Mouse (Mus musculus): ENCODE data around the gene Gucd1.
"Not testable (repeated sequence)": the region's sequence is repeated elsewhere in the genome, so short reads cannot be mapped to it uniquely, and the experiment has no call there.

The Gucd1 gene

GRCm38 (mm10) chr10:75353838-75354241, 163.9 kb downstream of the Gucd1 start:
- not testable (repeated sequence) for DNase-seq

DNA sequence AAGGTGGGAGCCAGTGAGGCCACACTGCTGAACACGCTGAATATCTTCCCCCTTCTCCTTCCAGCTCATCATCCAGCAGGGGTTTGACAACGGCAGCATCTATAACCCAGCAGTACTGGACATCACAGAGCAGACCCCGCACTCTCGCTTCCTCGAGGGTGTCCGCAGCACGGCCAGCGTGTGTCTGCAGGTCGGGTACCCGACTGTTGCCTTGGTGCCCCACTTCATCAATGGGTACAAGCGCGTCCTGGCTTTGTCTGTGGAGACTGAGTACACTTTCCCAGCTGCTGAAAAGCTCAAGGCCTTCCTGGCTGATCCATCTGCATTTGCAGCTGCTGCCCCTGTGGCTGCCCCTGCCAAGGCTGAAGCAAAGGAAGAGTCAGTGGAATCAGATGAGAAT, 165.2 kb downstream of the Gucd1 start:
- no peak for DNase-seq

- DNase-seq = no peak
Observed at GRCm38 (mm10) chr10:75350564-75350963, 167.2 kb downstream of the Gucd1 start.

- no peak for DNase-seq
Observed at GRCm38 (mm10) chr10:75345265-75345664, 172.5 kb downstream of the Gucd1 start.

GRCm38 (mm10) chr10:75344563-75344962, 173.2 kb downstream of the Gucd1 start:
- DNase-seq = not testable (repeated sequence)

GRCm38 (mm10) chr10:75341936-75342335, 175.8 kb downstream of the Gucd1 start:
- no peak for DNase-seq

- DNase-seq = no peak
Observed at GRCm38 (mm10) chr10:75339377-75339776, 178.4 kb downstream of the Gucd1 start.

GRCm38 (mm10) chr10:75338852-75339251, 178.9 kb downstream of the Gucd1 start:
- no peak for DNase-seq

GRCm38 (mm10) chr10:75337231-75337630, 180.5 kb downstream of the Gucd1 start:
- no peak for DNase-seq

- DNase-seq = no peak
Observed at GRCm38 (mm10) chr10:75335075-75335474, 182.7 kb downstream of the Gucd1 start.

- DNase-seq = no peak
Observed at GRCm38 (mm10) chr10:75334175-75334574, 183.6 kb downstream of the Gucd1 start.

DNA sequence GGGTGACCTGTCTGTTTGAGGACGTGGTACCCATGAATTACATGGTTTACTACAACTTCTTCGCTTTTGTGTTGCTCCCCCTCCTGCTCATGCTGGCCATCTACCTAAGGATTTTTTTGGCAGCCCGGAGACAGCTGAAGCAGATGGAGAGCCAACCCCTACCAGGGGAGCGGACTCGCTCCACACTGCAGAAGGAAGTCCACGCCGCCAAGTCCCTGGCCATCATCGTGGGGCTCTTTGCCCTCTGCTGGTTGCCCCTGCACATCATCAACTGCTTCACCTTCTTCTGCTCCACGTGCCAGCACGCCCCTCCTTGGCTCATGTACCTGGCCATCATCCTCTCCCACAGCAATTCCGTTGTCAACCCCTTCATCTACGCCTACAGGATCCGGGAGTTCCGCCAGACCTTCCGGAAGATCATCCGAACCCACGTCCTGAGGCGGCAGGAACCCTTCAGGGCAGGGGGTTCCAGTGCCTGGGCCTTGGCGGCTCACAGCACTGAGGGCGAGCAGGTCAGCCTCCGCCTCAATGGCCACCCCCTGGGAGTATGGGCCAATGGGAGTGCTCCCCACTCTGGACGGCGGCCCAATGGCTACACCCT, 184.5 kb downstream of the Gucd1 start:
- DNase-seq = peak; percentile 23

GRCm38 (mm10) chr10:75332268-75332667, 185.5 kb downstream of the Gucd1 start:
- DNase-seq = no peak

GRCm38 (mm10) chr10:75328201-75328704, 189.5 kb downstream of the Gucd1 start:
- no peak for DNase-seq

DNA sequence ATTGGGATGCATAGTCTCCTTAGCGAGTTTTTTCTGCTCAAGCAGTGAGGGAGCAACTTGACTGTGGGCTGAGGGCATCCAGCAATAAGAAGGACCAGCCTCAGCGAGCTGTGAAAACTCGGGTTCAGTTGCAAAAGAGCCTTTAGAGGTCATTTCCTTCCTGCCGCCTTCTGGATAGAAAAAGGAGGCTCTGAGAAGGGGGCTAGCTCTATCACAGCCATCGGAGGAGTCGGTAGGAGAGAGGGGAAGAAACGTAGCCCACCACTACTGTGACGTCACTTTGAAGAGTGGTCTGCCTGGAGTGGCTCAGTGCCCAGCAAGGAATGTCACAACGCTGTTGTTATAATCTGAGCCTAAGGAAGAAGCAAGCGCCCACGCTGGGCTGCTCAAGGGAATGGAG, 190.7 kb downstream of the Gucd1 start:
- DNase-seq = no peak

GRCm38 (mm10) chr10:75326553-75326952, 191.2 kb downstream of the Gucd1 start:
- no peak for DNase-seq

- DNase-seq = no peak
Observed at GRCm38 (mm10) chr10:75325821-75326220, 192.0 kb downstream of the Gucd1 start.

DNA sequence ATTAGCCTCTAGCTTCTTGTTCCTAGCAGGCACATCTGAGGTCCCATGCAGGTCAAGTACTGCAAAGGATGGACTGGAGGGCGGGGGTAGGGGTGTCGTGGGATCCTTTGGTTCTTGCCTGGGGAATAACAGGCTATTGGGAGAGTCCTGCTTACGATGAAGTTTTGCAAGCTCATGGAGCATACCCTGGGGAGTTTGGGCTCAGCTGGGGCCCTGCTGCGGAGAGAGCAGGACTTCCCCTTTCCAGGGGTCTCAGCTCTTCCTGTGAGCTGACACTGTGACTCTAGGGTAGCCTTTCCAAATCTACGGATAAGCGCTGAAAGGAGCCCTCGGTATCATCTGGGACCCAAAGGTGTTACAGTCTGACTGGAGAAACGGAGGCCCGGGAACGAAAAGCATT, 193.4 kb downstream of the Gucd1 start:
- no peak for DNase-seq

DNA sequence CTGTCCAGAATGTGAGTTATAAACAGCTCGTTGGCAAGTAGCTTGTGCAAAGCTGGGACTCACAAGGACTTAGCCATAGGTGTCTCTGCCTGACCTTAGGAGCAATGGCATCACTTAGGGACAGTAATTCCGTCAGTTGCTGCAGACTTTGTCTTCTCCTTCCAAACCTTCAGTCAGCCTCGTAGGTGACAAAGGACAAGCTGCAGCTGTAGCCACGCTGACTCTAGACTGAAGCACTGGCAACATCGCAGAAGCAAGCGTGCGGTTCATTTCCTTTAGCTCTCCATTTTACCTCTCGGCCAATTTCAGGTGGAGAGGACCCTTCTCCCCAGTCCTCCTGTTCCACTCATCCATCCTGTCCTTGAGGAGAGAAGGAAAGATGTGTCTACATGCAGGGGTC, 193.8 kb downstream of the Gucd1 start:
- DNase-seq = no peak

DNA sequence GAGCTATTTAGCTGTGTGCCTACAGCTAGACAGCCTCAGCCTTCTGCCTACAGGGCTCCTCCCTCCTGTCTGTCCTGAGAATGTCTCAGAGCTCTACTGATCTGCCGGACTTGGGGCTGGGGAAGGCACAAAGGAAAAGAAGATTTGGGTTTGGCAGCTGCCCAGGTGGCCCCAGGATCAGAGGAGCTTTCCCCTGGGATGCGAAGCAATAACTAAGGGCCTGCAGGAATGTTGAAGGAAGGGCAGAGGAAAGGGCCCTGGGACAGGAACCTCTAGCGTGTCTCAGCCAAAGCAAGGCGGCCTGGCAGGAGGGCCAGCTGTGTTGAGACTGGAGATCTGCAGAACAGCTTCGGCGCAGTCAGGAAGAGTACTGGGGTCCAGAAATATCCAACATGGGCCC, 194.8 kb downstream of the Gucd1 start:
- DNase-seq = no peak

- DNase-seq = no peak
Observed at GRCm38 (mm10) chr10:75320321-75320720, 197.5 kb downstream of the Gucd1 start.

GRCm38 (mm10) chr10:75318206-75318605, 199.6 kb downstream of the Gucd1 start:
- no peak for DNase-seq

GRCm38 (mm10) chr10:75316908-75317761, 200.6 kb downstream of the Gucd1 start:
- DNase-seq = peak; percentile 38

GRCm38 (mm10) chr10:75316872-75316907, 201.1 kb downstream of the Gucd1 start, which contains the start of gene Adora2a:
Gene Adora2a, plus strand, starts transcription at chr10:75316877.
- DNase-seq = no peak

GRCm38 (mm10) chr10:75316472-75316871, 201.3 kb downstream of the Gucd1 start:
- no peak for DNase-seq
